Mouse (Mus musculus): ENCODE measurements around the gene Strn4. TPM values are rescaled to one million over a fixed set of nuclear protein-coding genes. Genes with fewer than 3 reads are reported as not detected.

Gene Strn4
- polyA plus RNA-seq (2017; shearing (Covaris generic)): 64.8 TPM

GRCm38 (mm10) chr7:16815351-16815941 lies at the start of gene Strn4:
Gene Strn4, plus strand, starts transcription at chr7:16815889.

GRCm38 (mm10) chr7:16780825-16781554 lies 34.7 kb upstream of the Strn4 start, which contains the start of gene Slc1a5:
Gene Slc1a5, plus strand, starts transcription at chr7:16781340.

GRCm38 (mm10) chr7:16816475-16817122 lies 910 bp downstream of the Strn4 start, which contains the start of gene Fkrp:
Gene Fkrp, minus strand, starts transcription at chr7:16816732.

DNA sequence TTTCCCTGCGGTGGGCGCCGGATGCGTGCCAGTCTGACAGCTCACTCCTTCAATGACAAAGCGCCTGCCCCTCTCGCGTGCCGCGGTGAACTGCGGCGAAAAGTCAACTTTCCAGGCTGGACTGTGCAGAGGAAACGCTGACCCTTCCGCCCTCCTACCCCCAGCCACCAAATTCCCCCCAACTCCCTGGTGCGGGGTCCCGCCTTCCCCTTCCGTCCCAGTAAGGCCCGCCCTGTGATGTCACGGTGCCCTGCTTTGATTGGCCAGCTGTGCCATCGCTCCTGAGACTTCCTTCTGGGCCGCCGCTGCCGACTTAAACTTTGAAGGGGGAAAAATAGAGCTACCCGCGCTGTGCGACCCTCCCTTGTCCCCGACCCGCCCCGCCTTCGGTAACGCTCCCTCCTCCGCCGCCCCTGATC lies 27.0 kb downstream of the Strn4 start, which contains the start of gene Prkd2:
Gene Prkd2 (plus strand): TSS at position 258 of the 419 bp plus-strand sequence.

DNA sequence AGATGAGACGGTGACA lies 59.4 kb downstream of the Strn4 start, which contains the start of gene Dact3:
Gene Dact3 (plus strand): TSS at position 8 of the 16 bp plus-strand sequence.

Other genes with a start within 250 kb of the Strn4 start
- 4.8 TPM for gene Arhgap35, start 200.9 kb upstream of the Strn4 start, polyA plus RNA-seq (2017; shearing (Covaris generic))
- gene Ceacam15, start 140.2 kb upstream of the Strn4 start, polyA plus RNA-seq (2017; shearing (Covaris generic)): not detected
- gene Ceacam9, start 94.0 kb upstream of the Strn4 start, polyA plus RNA-seq (2017; shearing (Covaris generic)): not detected
- 90.3 TPM for gene Ap2s1, start 77.5 kb upstream of the Strn4 start, polyA plus RNA-seq (2017; shearing (Covaris generic))
- 321 TPM for gene Slc1a5, start 34.5 kb upstream of the Strn4 start, polyA plus RNA-seq (2017; shearing (Covaris generic))
- 26.4 TPM for gene Fkrp, start 843 bp downstream of the Strn4 start, polyA plus RNA-seq (2017; shearing (Covaris generic))
- 121 TPM for gene Prkd2, start 27.0 kb downstream of the Strn4 start, polyA plus RNA-seq (2017; shearing (Covaris generic))
- gene Dact3, start 59.4 kb downstream of the Strn4 start, polyA plus RNA-seq (2017; shearing (Covaris generic)): 0.41 TPM
- gene Gng8, start 75.9 kb downstream of the Strn4 start, polyA plus RNA-seq (2017; shearing (Covaris generic)): not detected
- gene Ptgir, start 90.6 kb downstream of the Strn4 start, polyA plus RNA-seq (2017; shearing (Covaris generic)): not detected
- 77.0 TPM for gene Calm3, start 108.2 kb downstream of the Strn4 start, polyA plus RNA-seq (2017; shearing (Covaris generic))
- gene Pnmal2, start 128.8 kb downstream of the Strn4 start, polyA plus RNA-seq (2017; shearing (Covaris generic)): 0.27 TPM
- 0.24 TPM for gene Pnmal1, start 143.8 kb downstream of the Strn4 start, polyA plus RNA-seq (2017; shearing (Covaris generic))
- 1.4 TPM for gene Gm42372, start 167.2 kb downstream of the Strn4 start, polyA plus RNA-seq (2017; shearing (Covaris generic))
- 0.11 TPM for gene Ccdc8, start 176.8 kb downstream of the Strn4 start, polyA plus RNA-seq (2017; shearing (Covaris generic))
- 69.3 TPM for gene Ppp5c, start 212.0 kb downstream of the Strn4 start, polyA plus RNA-seq (2017; shearing (Covaris generic))
- 0.43 TPM for gene Hif3a, start 246.5 kb downstream of the Strn4 start, polyA plus RNA-seq (2017; shearing (Covaris generic))

Data from effector memory CD4-positive, alpha-beta T cell, adult 7 months (primary cell).